Mouse (Mus musculus) lung, adult 10 weeks (tissue): ENCODE measurements around the gene Prr5. TPM values are rescaled to one million over a fixed set of nuclear protein-coding genes. Genes with fewer than 3 reads are reported as not detected.

Experiments used
- polyA plus RNA-seq: library from polyadenylated mRNA; stranded (reverse); fragments of 350-450 nt; fragmentation: Illumina TruSeq; extraction: RNeasy Lipid Tissue Mini Kit (QIAGEN cat#74804); gene quantifications from one replicate; pipeline ENCODE4 v1.2.3, GENCODE M21; 2014; ENCODE audit warnings: low read depth, low replicate concordance; ENCODE audit not compliant: insufficient read depth

The Prr5 gene
- 6.6 TPM for polyA plus RNA-seq

DNA sequence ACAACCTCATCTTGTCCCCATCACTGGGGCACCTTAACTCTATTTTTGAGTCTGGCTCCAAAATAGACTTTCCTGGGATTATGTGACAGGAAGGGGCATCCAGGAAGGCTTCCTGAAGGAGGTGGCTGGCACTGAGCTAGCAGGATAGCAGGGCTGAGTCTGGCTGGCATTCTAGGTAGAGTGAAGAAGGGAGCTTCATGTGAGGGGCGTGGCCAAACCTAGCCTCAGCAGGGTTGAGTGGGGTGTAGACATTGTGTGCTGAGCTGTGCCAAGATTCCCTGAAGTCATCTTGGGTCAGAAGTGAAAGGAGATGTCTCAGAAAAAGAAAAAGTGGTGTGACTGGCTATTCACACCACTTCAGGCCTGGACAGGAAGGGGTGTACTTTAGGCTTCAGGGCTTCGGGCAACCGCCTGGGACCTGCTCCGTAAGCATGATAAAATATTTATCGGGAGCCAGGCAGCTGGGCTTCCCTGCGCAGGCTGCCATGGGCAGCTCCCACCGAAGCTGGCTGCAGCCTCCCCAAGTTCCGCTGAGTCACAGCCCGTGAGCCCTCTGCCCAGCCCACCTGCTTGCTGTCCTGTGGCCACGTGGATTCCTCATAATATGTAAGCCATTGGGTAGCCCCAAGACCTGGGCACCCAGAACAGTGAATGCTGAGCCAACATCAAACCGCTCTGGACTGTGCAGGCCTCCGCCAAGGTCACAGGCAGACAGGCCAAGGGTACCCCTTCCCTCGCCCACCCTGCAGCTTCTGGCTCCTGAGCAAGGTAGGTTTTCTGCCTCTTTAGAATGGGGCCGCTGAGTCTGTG lies at the start of gene Prr5:
TSS of gene Prr5 (plus strand) at position 683 of the 810 bp plus-strand sequence.

DNA sequence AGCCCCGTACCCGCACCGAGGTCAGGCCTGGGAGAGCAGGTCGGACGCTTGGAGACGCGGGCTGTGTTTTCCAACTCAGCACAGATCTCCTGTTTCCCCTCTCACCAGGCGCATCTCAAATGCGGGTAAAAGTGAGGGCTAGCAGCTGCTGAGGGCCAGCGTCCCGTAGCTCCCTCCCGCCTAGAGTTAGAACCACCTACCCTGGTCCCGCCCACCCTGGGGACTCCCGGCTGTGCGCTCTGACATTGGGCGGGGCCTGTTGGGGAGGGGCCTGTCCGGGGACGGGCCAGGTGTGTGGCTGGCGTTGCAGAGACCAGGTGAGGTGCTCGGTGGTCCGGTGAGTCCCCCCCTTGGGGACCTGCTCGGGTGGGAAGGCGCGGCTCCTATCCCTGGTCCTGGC lies 50.4 kb downstream of the Prr5 start, which contains the start of gene Arhgap8:
TSS of gene Arhgap8 (plus strand) at position 262 of the 400 bp plus-strand sequence.

Other genes with a start within 250 kb of the Prr5 start
- 0.95 TPM for gene Shisal1, start 222.5 kb upstream of the Prr5 start, polyA plus RNA-seq
- gene Rtl6, start 111.8 kb upstream of the Prr5 start, polyA plus RNA-seq: 2.7 TPM
- gene Arhgap8, start 50.4 kb downstream of the Prr5 start, polyA plus RNA-seq: 9.7 TPM
- gene Phf21b, start 186.4 kb downstream of the Prr5 start, polyA plus RNA-seq: 0.39 TPM